Mouse (Mus musculus) myocyte (in vitro differentiated cells): ENCODE results near the gene Prkag2. TPM values are rescaled to one million over a fixed set of nuclear protein-coding genes. Genes with fewer than 3 reads are reported as not detected.
"Not testable (repeated sequence)": the region's sequence is repeated elsewhere in the genome, so short reads cannot be mapped to it uniquely, and the experiment has no call there.

ENCODE experiments used
- H3K27me3 ChIP-seq: one replicate; pipeline ENCODE4 v1.6.1; 2011; ENCODE audit not compliant: control insufficient read depth, insufficient read depth, insufficient read length
- H3K36me3 ChIP-seq: one replicate; pipeline ENCODE4 v1.6.1; 2011; ENCODE audit not compliant: control insufficient read depth, insufficient read depth
- H3K4me2 ChIP-seq: one replicate; pipeline ENCODE4 v1.6.1; 2011; ENCODE audit warnings: low read depth, control low read depth
- H3K4me3 ChIP-seq: one replicate; pipeline ENCODE4 v1.5.1; 2011; ENCODE audit warnings: mild to moderate bottlenecking, control low read depth, moderate library complexity
- H3K79me2 ChIP-seq: one replicate; pipeline ENCODE4 v1.6.1; 2011; ENCODE audit not compliant: control insufficient read depth, insufficient read depth
- H3ac ChIP-seq: one replicate; pipeline ENCODE4 v1.6.1; 2011; ENCODE audit not compliant: control insufficient read depth, insufficient read length
- CEBPB ChIP-seq: IDR thresholded peaks from 2 replicates; pipeline ENCODE4 v1.6.1; 2011; ENCODE audit warnings: mild to moderate bottlenecking, moderate library complexity; ENCODE audit not compliant: poor library complexity, insufficient read depth, severe bottlenecking
- E2F4 ChIP-seq: IDR thresholded peaks from one replicate; pipeline ENCODE4 v1.6.1; 2011; ENCODE audit warnings: mild to moderate bottlenecking, control low read depth, moderate library complexity; ENCODE audit not compliant: insufficient read depth
- MAX ChIP-seq: IDR thresholded peaks from one replicate; pipeline ENCODE4 v1.6.1; 2011; ENCODE audit warnings: low read depth, mild to moderate bottlenecking, control low read depth
- MYOD1 ChIP-seq, 3 experiments: IDR thresholded peaks; one replicate each; pipeline ENCODE4 v1.6.1; 2011; ENCODE audit warnings: control low read depth in 2 of 3, low read depth in 2 of 3, mild to moderate bottlenecking in 2 of 3, moderate library complexity in 1 of 3; ENCODE audit not compliant: insufficient read length in 2 of 3, control insufficient read depth in 1 of 3
- MYOG ChIP-seq, 3 experiments: IDR thresholded peaks; one replicate each; pipeline ENCODE4 v1.6.1; 2011; ENCODE audit warnings: control low read depth in 2 of 3, low read depth in 2 of 3, mild to moderate bottlenecking in 2 of 3; ENCODE audit not compliant: insufficient read length in 2 of 3, control insufficient read depth in 1 of 3, insufficient read depth in 1 of 3
- POLR2A ChIP-seq: IDR thresholded peaks from one replicate; pipeline ENCODE4 v1.6.1; 2011; ENCODE audit warnings: low read depth, mild to moderate bottlenecking, control low read depth, moderate library complexity; ENCODE audit not compliant: insufficient read length
- POLR2AphosphoS2 ChIP-seq: IDR thresholded peaks from one replicate; pipeline ENCODE4 v1.6.1; 2011; ENCODE audit warnings: low read depth, control low read depth; ENCODE audit not compliant: insufficient read length
- REST ChIP-seq: IDR thresholded peaks from one replicate; pipeline ENCODE4 v1.6.1; 2011; ENCODE audit warnings: mild to moderate bottlenecking, control low read depth, moderate library complexity; ENCODE audit not compliant: insufficient read depth, insufficient read length
- SRF ChIP-seq: IDR thresholded peaks from one replicate; pipeline ENCODE4 v1.6.1; 2011; ENCODE audit warnings: low read depth; ENCODE audit not compliant: control insufficient read depth, insufficient read length
- TCF12 ChIP-seq: IDR thresholded peaks from one replicate; pipeline ENCODE4 v1.6.1; 2011; ENCODE audit warnings: mild to moderate bottlenecking, control low read depth; ENCODE audit not compliant: poor library complexity, insufficient read depth, severe bottlenecking
- TCF3 ChIP-seq: IDR thresholded peaks from one replicate; pipeline ENCODE4 v1.6.1; 2011; ENCODE audit warnings: low read depth, control low read depth; ENCODE audit not compliant: insufficient read length
- USF1 ChIP-seq: IDR thresholded peaks from one replicate; pipeline ENCODE4 v1.6.1; 2011; ENCODE audit warnings: low read depth, mild to moderate bottlenecking, control low read depth, moderate library complexity
- polyA plus RNA-seq: library from polyadenylated mRNA; unstranded; fragments of >200 nt; fragmentation: generic; extraction: Trizol; gene quantifications from one replicate; pipeline ENCODE4 v1.2.1, GENCODE M21; 2012; ENCODE audit warnings: missing spikeins

The Prkag2 gene
- polyA plus RNA-seq, 1 experiment: 5.8 TPM

GRCm38 (mm10) chr5:24823864-24824405, 276.5 kb downstream of the Prkag2 start:
- Histone ChIP-seq H3K36me3 (no peaks in the 10 kb centered on the region), H3K27me3 (no peaks in the 10 kb centered on the region)
- no peak for TF ChIP-seq USF1
- TF ChIP-seq POLR2AphosphoS2: no peak
- TF ChIP-seq SRF: no peak

GRCm38 (mm10) chr5:24822781-24823180, 277.7 kb downstream of the Prkag2 start:
- peaks cover 99% of the 10 kb centered on the region for H3K79me2 ChIP-seq
- no peaks in the 10 kb centered on the region for H3K36me3 ChIP-seq
- no peak overlapping the region for H3K4me3 ChIP-seq
- H3K4me2 ChIP-seq: no peak overlapping the region
- no peak for TF ChIP-seq CEBPB
- TF ChIP-seq MYOG (IDR thresholded peaks at IDR 0.05; ENCODE audit: control insufficient read depth in 1 of 3, insufficient read depth in 1 of 3, insufficient read length in 2 of 3, low read depth in 2 of 3): no peak
- H3K27me3 ChIP-seq: no peaks in the 10 kb centered on the region
- H3ac ChIP-seq: no peak overlapping the region

More at GRCm38 (mm10) chr5:24823864-24824405, 276.5 kb downstream of the Prkag2 start:
- peaks cover 99% of the 10 kb centered on the region for H3K79me2 ChIP-seq
- H3ac ChIP-seq: no peak overlapping the region
- peak overlapping the region; percentile 12 for H3K4me2 ChIP-seq
- no peak overlapping the region for H3K4me3 ChIP-seq

- Histone ChIP-seq H3K79me2 (peaks cover 99% of the 10 kb centered on the region), H3K4me2 (peak overlapping the region; percentile 35)
- not testable (repeated sequence) for H3K27me3 ChIP-seq, H3K36me3 ChIP-seq, H3ac ChIP-seq, H3K4me3 ChIP-seq
Measured at GRCm38 (mm10) chr5:24822231-24822630, 278.2 kb downstream of the Prkag2 start.

- Histone ChIP-seq H3K79me2 (peaks cover 98% of the 10 kb centered on the region), H3ac (no peak overlapping the region), H3K36me3 (no peaks in the 10 kb centered on the region), H3K4me3 (no peak overlapping the region), H3K27me3 (no peaks in the 10 kb centered on the region), H3K4me2 (peak overlapping the region; percentile 35)
- TF ChIP-seq TCF12 (no peak), POLR2AphosphoS2 (peak; percentile 18)
Measured at GRCm38 (mm10) chr5:24821403-24821841, 279.0 kb downstream of the Prkag2 start.

- TF ChIP-seq TCF3 (no peak), POLR2AphosphoS2 (no peak), E2F4 (no peak), MAX (no peak), TCF12 (no peak), POLR2A (no peak), USF1 (no peak), MYOD1 (IDR thresholded peaks at IDR 0.05; ENCODE audit: control insufficient read depth in 1 of 3, insufficient read length in 2 of 3, low read depth in 2 of 3) (no peak), MYOG (IDR thresholded peaks at IDR 0.05; ENCODE audit: control insufficient read depth in 1 of 3, insufficient read depth in 1 of 3, insufficient read length in 2 of 3, low read depth in 2 of 3) (no peak)
- peaks cover 96% of the 10 kb centered on the region for H3K79me2 ChIP-seq
- H3K27me3 ChIP-seq: no peaks in the 10 kb centered on the region
- H3K36me3 ChIP-seq: peaks cover 6% of the 10 kb centered on the region
- H3ac ChIP-seq: no peak overlapping the region
- no peak overlapping the region for H3K4me2 ChIP-seq
- no peak overlapping the region for H3K4me3 ChIP-seq
Measured at GRCm38 (mm10) chr5:24820627-24821026, 279.8 kb downstream of the Prkag2 start.

GRCm38 (mm10) chr5:24817191-24817590, 283.3 kb downstream of the Prkag2 start:
- Histone ChIP-seq H3K36me3 (peaks cover 37% of the 10 kb centered on the region), H3K79me2 (peaks cover 72% of the 10 kb centered on the region), H3K4me3 (no peak overlapping the region), H3K27me3 (no peaks in the 10 kb centered on the region), H3ac (no peak overlapping the region), H3K4me2 (no peak overlapping the region)
- TF ChIP-seq REST (no peak), POLR2A (no peak), E2F4 (no peak), SRF (no peak), POLR2AphosphoS2 (no peak), TCF12 (no peak)
